Mouse (Mus musculus) C2C12 (cell line): ENCODE data around the gene Sv2b.

Experiments used
- CEBPB ChIP-seq: IDR thresholded peaks from one replicate; pipeline ENCODE4 v1.6.1; 2011; ENCODE audit warnings: low read depth, mild to moderate bottlenecking, control low read depth, moderate library complexity
- CTCF ChIP-seq: IDR thresholded peaks from one replicate; pipeline ENCODE4 v1.5.1; 2011; ENCODE audit not compliant: control insufficient read depth, insufficient read depth, insufficient read length
- FOSL1 ChIP-seq: IDR thresholded peaks from one replicate; pipeline ENCODE4 v1.8.0; 2011; ENCODE audit warnings: mild to moderate bottlenecking, low read length; ENCODE audit not compliant: poor library complexity, insufficient read depth, severe bottlenecking
- MAX ChIP-seq: IDR thresholded peaks from one replicate; pipeline ENCODE4 v1.6.1; 2011; ENCODE audit warnings: mild to moderate bottlenecking, control low read depth
- MYOD1 ChIP-seq: IDR thresholded peaks from one replicate; pipeline ENCODE4 v1.6.1; 2011; ENCODE audit warnings: low read depth; ENCODE audit not compliant: control insufficient read depth, insufficient read length
- MYOG ChIP-seq: IDR thresholded peaks from one replicate; pipeline ENCODE4 v1.6.1; 2011; ENCODE audit not compliant: control insufficient read depth, insufficient read length; ENCODE audit errors: extremely low read depth
- USF1 ChIP-seq: IDR thresholded peaks from one replicate; pipeline ENCODE4 v1.6.1; 2011; ENCODE audit warnings: low read depth, mild to moderate bottlenecking, control low read depth, moderate library complexity

DNA sequence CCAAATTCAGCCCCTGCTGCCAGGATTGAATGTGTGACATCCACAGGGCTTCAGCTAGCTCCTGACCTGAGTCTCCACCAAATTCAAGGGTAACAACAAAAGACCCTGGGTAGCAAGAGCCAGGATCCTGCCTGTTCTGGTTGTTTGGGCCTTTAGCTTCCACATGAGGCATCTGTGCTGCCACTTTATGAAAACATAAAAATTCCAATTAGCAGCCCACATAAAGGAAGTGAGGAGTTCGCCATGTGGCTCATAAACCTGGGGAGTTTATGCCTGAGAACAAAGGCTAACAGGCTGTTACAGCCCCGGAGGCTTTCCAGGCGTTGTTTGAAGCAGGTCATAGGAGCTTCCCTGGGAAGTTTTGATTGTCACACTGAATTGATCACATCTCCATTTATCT, 49.1 kb downstream of the Sv2b start:
- TF ChIP-seq CEBPB (no peak), CTCF (no peak), MYOD1 (no peak), MAX (no peak), FOSL1 (no peak), USF1 (no peak), MYOG (no peak)
